Mouse (Mus musculus) CD4-positive, CD25-positive, alpha-beta regulatory T cell, adult 4 months (primary cell): ENCODE data around the gene Chrdl1. TPM values are rescaled to one million over a fixed set of nuclear protein-coding genes. Genes with fewer than 3 reads are reported as not detected.

ENCODE experiments used
- ATAC-seq: one replicate; pipeline ENCODE4 v1.8.0; 2017
- polyA plus RNA-seq, 2 experiments: library from polyadenylated mRNA; unstranded; fragments of 100-300 nt; shearing (Covaris generic); gene quantifications; one replicate each; pipeline ENCODE4 v1.2.1; 2017

Gene Chrdl1
- polyA plus RNA-seq = not detected

- no peak for ATAC-seq
Observed at GRCm38 (mm10) chrX:143393791-143394369, at the start of gene Chrdl1. Chrdl1 (minus strand) TSS chrX:143394262.

GRCm38 (mm10) chrX:143442638-143443037 lies 48.6 kb upstream of the Chrdl1 start:
- no peak for ATAC-seq

- no peak for ATAC-seq
Observed at GRCm38 (mm10) chrX:143404601-143405000, 10.5 kb upstream of the Chrdl1 start.

GRCm38 (mm10) chrX:143366256-143366959 lies 27.7 kb downstream of the Chrdl1 start:
- no peak for ATAC-seq

- no peak for ATAC-seq
Observed at GRCm38 (mm10) chrX:143347227-143347626, 46.8 kb downstream of the Chrdl1 start.

- ATAC-seq = no peak
Observed at GRCm38 (mm10) chrX:143346739-143347138, 47.3 kb downstream of the Chrdl1 start.

- ATAC-seq = no peak
Observed at GRCm38 (mm10) chrX:143344509-143345495, 49.3 kb downstream of the Chrdl1 start.

GRCm38 (mm10) chrX:143338156-143338555 lies 55.9 kb downstream of the Chrdl1 start:
- no peak for ATAC-seq

- no peak for ATAC-seq
Observed at GRCm38 (mm10) chrX:143337561-143337960, 56.5 kb downstream of the Chrdl1 start.

GRCm38 (mm10) chrX:143336661-143337060 lies 57.4 kb downstream of the Chrdl1 start:
- ATAC-seq = no peak

- ATAC-seq = no peak
Observed at GRCm38 (mm10) chrX:143335846-143336245, 58.2 kb downstream of the Chrdl1 start.

GRCm38 (mm10) chrX:143313166-143313565 lies 80.9 kb downstream of the Chrdl1 start:
- ATAC-seq = no peak

GRCm38 (mm10) chrX:143294726-143295125 lies 99.3 kb downstream of the Chrdl1 start:
- no peak for ATAC-seq

GRCm38 (mm10) chrX:143275202-143275601 lies 118.9 kb downstream of the Chrdl1 start:
- no peak for ATAC-seq

GRCm38 (mm10) chrX:143250709-143251108 lies 143.4 kb downstream of the Chrdl1 start:
- ATAC-seq = no peak

Other genes starting within 250 kb of the Chrdl1 start
- not detected for gene Pak3, start 124.3 kb upstream of the Chrdl1 start, polyA plus RNA-seq